Mouse (Mus musculus): ENCODE measurements at regions not wholly inside any gene's neighbourhood (a gene's known extent, or its start where the extent isn't known, plus 50 kb on each side); places are given as distances from the start of the nearest gene placed in this dataset.

- intact Hi-C loops (cut with DNase I): loop anchor here (5.0 kb wide), 1 partner anchor 55 kb away; no protein-coding TSS in a partner anchor
Observed at GRCm38 (mm10) chr10:66851841-66852240, 244.1 kb upstream of the Jmjd1c start.

DNA sequence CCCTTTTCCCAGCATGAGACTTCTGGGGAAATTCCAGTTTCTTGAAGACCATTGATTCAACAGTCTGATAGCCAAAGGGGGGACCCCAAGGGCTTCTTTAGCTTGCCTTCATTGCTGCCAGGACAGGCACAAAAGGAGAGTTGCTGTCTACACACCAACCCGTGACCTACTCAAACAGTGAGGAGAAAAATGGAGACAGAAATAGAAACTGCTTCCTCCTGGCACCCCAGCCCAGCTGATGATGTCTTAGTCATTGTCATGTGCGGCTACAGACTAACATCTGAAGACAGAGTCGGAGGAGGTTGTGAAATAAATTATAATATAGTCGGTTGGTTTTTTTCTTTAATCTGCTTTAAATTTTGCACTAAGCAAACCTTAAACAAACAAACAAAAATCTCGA lies 243.2 kb upstream of the Jmjd1c start:
- intact Hi-C loops (cut with DNase I): loop anchor here (5.0 kb wide), 1 partner anchor 55 kb away; no protein-coding TSS in a partner anchor

GRCm38 (mm10) chr10:66853258-66853657 lies 242.7 kb upstream of the Jmjd1c start:
- intact Hi-C loops (cut with DNase I): loop anchor here (5.0 kb wide), 1 partner anchor 54 kb away; no protein-coding TSS in a partner anchor

GRCm38 (mm10) chr10:66854895-66855294 lies 241.0 kb upstream of the Jmjd1c start:
- intact Hi-C loops (cut with DNase I): loop anchor here (5.0 kb wide), 1 partner anchor 52 kb away; no protein-coding TSS in a partner anchor

DNA sequence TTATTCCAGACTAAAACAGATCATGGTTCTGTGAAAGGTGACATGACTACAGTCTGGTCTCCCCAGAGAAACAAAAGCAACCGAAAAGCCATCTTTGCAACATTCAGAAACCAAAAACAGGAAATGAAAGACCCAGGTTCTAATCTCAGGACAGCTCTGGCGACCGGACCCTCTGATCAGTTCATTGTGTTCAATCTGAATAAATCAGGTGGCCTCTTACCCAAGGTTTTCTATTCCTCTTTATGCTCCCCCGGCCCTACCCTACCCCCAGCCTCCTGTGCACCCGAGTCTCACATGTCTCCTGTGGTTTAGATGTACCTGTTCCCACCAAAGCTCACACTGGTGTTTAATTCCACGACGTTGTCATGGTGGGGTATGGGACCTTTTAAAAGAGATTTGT lies 238.6 kb upstream of the Jmjd1c start:
- intact Hi-C loops (cut with DNase I): no loop called here

DNA sequence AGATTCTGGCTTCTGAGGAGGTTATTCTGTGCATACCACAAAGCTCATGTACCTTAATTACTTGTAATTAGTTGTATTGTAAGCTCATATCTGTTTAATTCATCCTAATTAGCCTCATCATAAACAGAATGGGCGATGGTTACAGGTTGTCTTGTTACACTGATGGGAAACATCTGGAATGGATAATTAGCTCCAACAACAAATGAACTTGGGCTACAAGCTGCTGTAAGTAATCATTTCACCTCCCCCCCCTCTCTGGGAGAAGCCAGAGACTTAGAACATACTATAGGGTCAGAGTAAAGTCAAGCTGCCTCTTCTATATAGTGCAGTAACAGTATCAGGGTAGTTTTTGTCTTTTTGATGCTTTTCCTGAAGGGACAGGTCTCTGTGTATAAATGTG lies 234.5 kb upstream of the Jmjd1c start:
- intact Hi-C loops (cut with DNase I): no loop called here

- intact Hi-C loops (cut with DNase I): no loop called here
Observed at GRCm38 (mm10) chr10:66864161-66864862, 231.6 kb upstream of the Jmjd1c start.

- intact Hi-C loops (cut with DNase I): no loop called here
Observed at GRCm38 (mm10) chr10:66865010-66865582, 230.8 kb upstream of the Jmjd1c start.

- intact Hi-C loops (cut with DNase I): no loop called here
Observed at GRCm38 (mm10) chr10:66871133-66871664, 224.7 kb upstream of the Jmjd1c start.

GRCm38 (mm10) chr10:66871673-66872072 lies 224.3 kb upstream of the Jmjd1c start:
- intact Hi-C loops (cut with DNase I): no loop called here

DNA sequence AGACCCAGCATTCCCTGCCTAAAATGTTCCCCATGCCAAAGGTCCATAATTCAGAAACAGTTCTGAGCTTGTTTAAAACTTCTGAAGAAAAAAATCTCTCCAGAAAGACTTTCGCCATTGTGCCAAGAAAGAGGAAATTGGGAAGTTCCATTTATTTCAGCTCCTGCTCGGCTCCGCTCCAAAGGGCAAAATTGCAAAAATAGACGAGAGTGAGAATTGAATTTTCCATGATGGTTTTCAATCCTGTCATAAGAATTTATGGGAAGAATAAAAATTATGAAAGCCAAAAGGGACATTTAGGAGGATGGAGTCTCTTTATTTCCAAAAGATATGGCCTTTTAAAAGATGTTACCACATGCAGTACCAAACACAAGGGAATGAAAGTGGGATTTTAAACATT lies 222.5 kb upstream of the Jmjd1c start:
- intact Hi-C loops (cut with DNase I): no loop called here

- intact Hi-C loops (cut with DNase I): no loop called here
Observed at GRCm38 (mm10) chr10:66879071-66879470, 216.9 kb upstream of the Jmjd1c start.

- intact Hi-C loops (cut with DNase I): no loop called here
Observed at GRCm38 (mm10) chr10:66882825-66883224, 213.1 kb upstream of the Jmjd1c start.

DNA sequence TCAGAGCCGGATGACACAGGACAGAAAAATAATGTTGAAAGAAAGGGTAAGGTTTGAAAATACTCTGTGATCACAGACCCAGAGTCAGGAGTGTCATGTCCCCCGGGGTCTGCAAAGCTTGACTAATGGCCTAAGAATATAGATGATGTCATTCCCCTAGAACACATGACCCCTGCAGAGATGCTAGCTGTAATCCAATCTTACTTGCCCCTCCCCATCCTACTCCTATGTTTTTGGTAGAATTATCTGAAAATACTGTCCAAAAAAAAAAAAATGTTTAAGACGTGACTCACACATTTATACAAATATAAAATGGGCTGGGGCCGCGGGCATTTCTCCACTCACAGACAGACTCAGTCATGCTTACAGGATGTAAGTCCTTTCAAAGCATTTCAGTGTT lies 210.3 kb upstream of the Jmjd1c start:
- intact Hi-C loops (cut with DNase I): no loop called here

DNA sequence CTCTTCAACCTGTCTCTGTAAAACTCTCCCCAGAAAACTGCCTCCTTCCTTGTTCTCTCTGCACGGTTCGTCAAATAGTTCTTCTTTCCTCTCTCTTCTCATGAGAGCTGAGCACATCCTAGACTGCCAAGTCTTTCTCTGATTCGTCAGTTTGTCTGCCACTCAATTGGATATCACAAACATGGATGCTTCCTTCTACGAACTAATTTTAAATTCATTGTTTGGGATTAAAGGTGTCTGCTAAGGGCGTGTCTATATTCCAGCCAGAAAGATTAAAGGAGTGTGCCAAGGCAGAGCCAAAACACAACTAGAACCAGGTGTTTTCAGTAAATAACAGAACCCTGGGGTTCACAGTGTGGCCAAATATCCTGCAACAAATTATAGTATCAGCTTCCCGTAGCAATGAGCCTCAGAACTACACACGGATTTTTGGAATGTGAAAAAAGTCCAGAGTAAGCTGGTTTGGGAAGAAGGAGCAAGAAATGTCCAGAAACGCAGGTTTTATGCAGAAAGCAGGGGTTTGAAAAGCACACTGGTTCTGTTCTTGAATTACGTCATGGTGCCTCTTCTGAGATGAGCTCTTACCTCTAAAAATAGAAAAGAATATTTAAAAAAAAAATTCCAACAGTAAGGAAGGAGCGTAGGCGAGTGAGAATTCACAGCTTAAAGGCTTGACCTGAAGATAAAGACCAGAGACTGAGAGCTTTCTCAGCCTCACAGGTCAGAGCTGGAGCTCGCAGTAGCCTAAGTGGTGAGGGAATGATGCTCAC lies 206.0 kb upstream of the Jmjd1c start:
- intact Hi-C loops (cut with DNase I): no loop called here

DNA sequence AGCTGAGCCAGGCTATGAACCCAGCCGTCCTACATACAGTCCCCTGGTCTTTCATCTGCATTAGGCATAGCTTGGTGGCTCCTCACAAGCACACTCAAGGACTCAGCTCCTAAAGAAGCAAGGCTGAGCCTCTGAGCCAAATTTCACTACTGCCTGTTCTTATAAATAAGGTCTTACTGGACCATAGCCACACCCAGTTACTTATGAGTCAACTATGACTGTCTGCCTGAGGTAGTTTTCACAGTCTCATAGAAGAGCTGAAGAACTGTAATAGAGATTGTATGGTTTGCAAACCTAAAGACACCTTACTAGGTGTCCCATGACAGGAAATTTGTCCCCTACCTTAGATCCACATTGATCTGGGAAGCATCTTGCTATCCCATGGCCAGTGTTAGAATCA lies 204.1 kb upstream of the Jmjd1c start:
- intact Hi-C loops (cut with DNase I): no loop called here

GRCm38 (mm10) chr10:66893836-66894235 lies 202.1 kb upstream of the Jmjd1c start:
- intact Hi-C loops (cut with DNase I): no loop called here

DNA sequence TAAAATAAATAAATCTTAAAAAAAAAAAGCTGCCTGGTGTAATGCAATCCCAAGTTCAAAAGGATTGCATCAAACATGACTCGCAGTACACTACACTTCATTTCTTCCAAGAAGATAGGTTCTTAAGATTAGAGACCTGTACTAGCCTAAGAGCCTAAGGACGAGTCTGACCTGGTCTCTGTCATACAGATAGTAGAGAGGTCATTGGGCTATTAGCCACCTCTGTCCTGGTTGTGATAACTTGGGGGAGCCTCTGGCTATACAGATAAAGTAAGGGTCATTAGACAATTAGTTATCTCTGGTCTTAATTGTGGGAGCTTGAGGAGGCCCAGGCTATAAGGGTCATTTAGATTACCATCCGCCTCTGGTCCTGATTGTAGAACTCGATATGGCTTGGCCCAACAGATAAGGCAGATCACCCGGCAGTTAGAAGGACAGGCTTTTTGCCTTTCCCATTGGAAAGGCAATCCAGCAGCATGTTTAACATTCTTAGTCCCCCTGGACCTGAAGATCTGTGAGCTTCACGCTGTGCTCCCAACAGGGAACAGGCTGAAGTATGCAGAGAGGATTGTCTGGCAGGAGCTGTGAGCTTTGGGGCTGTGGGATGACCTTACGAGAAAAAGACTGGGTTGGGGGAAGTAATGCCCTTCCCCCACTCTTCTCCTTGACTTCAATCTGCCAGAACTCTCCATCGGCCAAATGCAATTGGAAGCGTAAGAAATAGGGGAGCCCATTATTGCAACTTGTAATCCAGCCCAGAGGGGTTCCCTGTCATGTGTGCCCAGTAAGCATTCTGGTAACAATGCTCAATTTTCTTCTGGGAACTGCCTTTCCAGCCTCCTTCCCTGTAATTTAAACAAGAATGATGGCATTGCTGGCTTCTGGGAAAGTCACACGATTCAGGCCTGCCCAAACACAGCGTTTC lies 199.0 kb upstream of the Jmjd1c start:
- intact Hi-C loops (cut with DNase I): no loop called here

DNA sequence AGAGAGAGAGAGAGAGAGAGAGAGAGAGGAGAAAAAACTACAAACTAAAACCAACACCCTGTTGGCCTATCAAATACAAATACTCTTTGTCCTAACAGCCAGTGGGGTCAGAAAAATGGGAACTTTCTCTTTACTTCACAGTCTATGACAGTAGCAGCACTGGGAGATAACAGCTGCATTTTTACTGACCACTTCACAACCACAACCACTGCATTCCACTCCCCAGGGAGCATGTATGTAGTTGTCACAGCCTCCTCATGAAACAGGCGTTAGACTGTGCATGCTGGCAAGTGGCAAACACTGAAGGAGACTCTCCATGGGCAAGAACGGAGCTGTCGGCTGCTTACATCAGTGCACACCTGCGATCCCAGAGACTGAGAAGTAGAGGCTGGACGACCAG lies 196.2 kb upstream of the Jmjd1c start:
- intact Hi-C loops (cut with DNase I): loop anchor here (10.0 kb wide), 1 partner anchor 865 kb away; no protein-coding TSS in a partner anchor

GRCm38 (mm10) chr10:66900781-66901180 lies 195.1 kb upstream of the Jmjd1c start:
- intact Hi-C loops (cut with DNase I): loop anchor here (10.0 kb wide), 1 partner anchor 864 kb away; no protein-coding TSS in a partner anchor

DNA sequence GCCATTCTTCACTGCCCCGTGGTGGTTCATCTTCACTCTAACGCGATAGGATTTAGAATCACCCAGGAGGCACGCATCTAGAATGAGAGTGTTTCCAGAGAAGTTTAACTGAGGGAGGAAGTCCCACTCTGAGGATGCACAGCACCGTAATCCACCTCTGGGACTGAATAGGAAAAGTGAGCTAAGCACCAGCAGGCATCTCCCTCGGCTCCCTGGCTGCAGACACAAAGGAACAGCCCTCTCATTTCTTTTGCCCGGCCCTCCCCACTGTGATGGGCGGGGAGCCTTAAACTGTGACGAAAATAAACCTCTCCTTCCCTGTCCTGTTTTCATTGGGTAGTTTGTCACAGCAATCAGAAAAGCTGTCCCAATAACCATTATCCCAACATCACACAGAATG lies 194.1 kb upstream of the Jmjd1c start:
- intact Hi-C loops (cut with DNase I): loop anchor here (10.0 kb wide), 1 partner anchor 863 kb away; no protein-coding TSS in a partner anchor

Data from adrenal gland (tissue).